Mouse (Mus musculus) frontal cortex, postnatal 36 days (tissue): ENCODE measurements at regions not wholly inside any gene's neighbourhood (a gene's known extent, or its start where the extent isn't known, plus 50 kb on each side); places are given as distances from the start of the nearest gene placed in this dataset.
A peak's percentile ranks its signal among the peaks of the same experiment; 100 is the strongest.

Experiments
- DNase-seq, 2 experiments: peaks; one replicate each; pipeline ENCODE4 v3.0.0; 2022; ENCODE audit warnings: low spot score in 2 of 2

- DNase-seq = no peak
These were observed 83.6 kb upstream of the Ngf start for GRCm38 (mm10) chr3:102386091-102386490.

- no peak for DNase-seq
These were observed 85.1 kb upstream of the Ngf start for GRCm38 (mm10) chr3:102384596-102384995.

GRCm38 (mm10) chr3:102383671-102384070 lies 86.0 kb upstream of the Ngf start:
- no peak for DNase-seq

GRCm38 (mm10) chr3:102381683-102382082 lies 88.0 kb upstream of the Ngf start:
- DNase-seq = no peak

GRCm38 (mm10) chr3:102374381-102375060 lies 95.2 kb upstream of the Ngf start:
- no peak for DNase-seq

- DNase-seq = no peak
These were observed 97.4 kb upstream of the Ngf start for GRCm38 (mm10) chr3:102372205-102372899.

- DNase-seq = no peak
These were observed 103.5 kb upstream of the Ngf start for GRCm38 (mm10) chr3:102366188-102366587.

GRCm38 (mm10) chr3:102364326-102364935 lies 105.3 kb upstream of the Ngf start:
- peak in 1 of 2 experiments; percentile 19 for DNase-seq

- DNase-seq = peak; percentile 30 to 38
These were observed 108.9 kb upstream of the Ngf start for GRCm38 (mm10) chr3:102360732-102361280.

- no peak for DNase-seq
These were observed 110.9 kb upstream of the Ngf start for GRCm38 (mm10) chr3:102358801-102359200.

- DNase-seq = no peak
These were observed 112.6 kb upstream of the Ngf start for GRCm38 (mm10) chr3:102357062-102357610.

- no peak for DNase-seq
These were observed 114.4 kb upstream of the Ngf start for GRCm38 (mm10) chr3:102355352-102355751.

GRCm38 (mm10) chr3:102354771-102355170 lies 114.9 kb upstream of the Ngf start:
- no peak for DNase-seq

- no peak for DNase-seq
These were observed 116.3 kb upstream of the Ngf start for GRCm38 (mm10) chr3:102353277-102353900.

- no peak for DNase-seq
These were observed 123.6 kb upstream of the Ngf start for GRCm38 (mm10) chr3:102346077-102346476.

GRCm38 (mm10) chr3:102345291-102345690 lies 124.4 kb upstream of the Ngf start:
- no peak for DNase-seq

GRCm38 (mm10) chr3:102340731-102341130 lies 129.0 kb upstream of the Ngf start:
- DNase-seq = no peak

GRCm38 (mm10) chr3:102337881-102338280 lies 131.8 kb upstream of the Ngf start:
- no peak for DNase-seq

GRCm38 (mm10) chr3:102336184-102336583 lies 131.7 kb upstream of the Vangl1 start:
- DNase-seq = no peak

- peak; percentile 34 to 36 for DNase-seq
These were observed 130.7 kb upstream of the Vangl1 start for GRCm38 (mm10) chr3:102335146-102335545.

- no peak for DNase-seq
These were observed 127.7 kb upstream of the Vangl1 start for GRCm38 (mm10) chr3:102332221-102332620.

GRCm38 (mm10) chr3:102319331-102319730 lies 114.8 kb upstream of the Vangl1 start:
- DNase-seq = no peak
